Mouse (Mus musculus) forebrain, embryonic 15.5 days (tissue): ENCODE results near the gene Olfr1275. TPM values are rescaled to one million over a fixed set of nuclear protein-coding genes. Genes with fewer than 3 reads are reported as not detected.

ENCODE experiments used
- ATAC-seq: fragments of 200-750 bp; cut with Nextera tagmentation; replicated peaks from 2 replicates; pipeline ENCODE4 v1.8.0; 2017; ENCODE audit warnings: mild to moderate bottlenecking, moderate TSS enrichment, moderate library complexity
- H3K27ac ChIP-seq: fragments of 300-500 bp; sonication (generic); replicated peaks from 2 replicates; pipeline ENCODE4 v1.5.1; 2015; ENCODE audit warnings: mild to moderate bottlenecking, inconsistent platforms
- H3K27me3 ChIP-seq: fragments of 300-500 bp; sonication (generic); 2 replicates; pipeline ENCODE4 v1.6.1; 2015; ENCODE audit warnings: inconsistent platforms
- H3K36me3 ChIP-seq: fragments of 300-500 bp; sonication (generic); 2 replicates; pipeline ENCODE4 v1.6.1; 2015; ENCODE audit warnings: mild to moderate bottlenecking, inconsistent platforms
- H3K4me1 ChIP-seq: fragments of 300-500 bp; sonication (generic); 2 replicates; pipeline ENCODE4 v1.6.1; 2015; ENCODE audit warnings: inconsistent platforms
- H3K4me2 ChIP-seq: fragments of 300-500 bp; sonication (generic); replicated peaks from 2 replicates; pipeline ENCODE4 v1.6.1; 2015; ENCODE audit warnings: mild to moderate bottlenecking, inconsistent platforms
- H3K4me3 ChIP-seq: fragments of 300-500 bp; sonication (generic); 2 replicates; pipeline ENCODE4 v1.5.1; 2015; ENCODE audit warnings: mild to moderate bottlenecking, inconsistent platforms
- H3K9ac ChIP-seq: fragments of 300-500 bp; sonication (generic); replicated peaks from 2 replicates; pipeline ENCODE4 v1.6.1; 2015; ENCODE audit warnings: mild to moderate bottlenecking, inconsistent platforms
- H3K9me3 ChIP-seq: fragments of 300-500 bp; sonication (generic); 2 replicates; pipeline ENCODE4 v1.6.1; 2016; ENCODE audit warnings: inconsistent platforms
- WGBS: fragments of 180-500 bp; shearing (Covaris S2); methylation state at CpG from one replicate; pipeline ENCODE4 v1.1.7; 2015; ENCODE audit warnings: mixed read lengths; 5-methylcytosine and 5-hydroxymethylcytosine counted together
- polyA plus RNA-seq: library from polyadenylated mRNA; unstranded; fragments of >200 nt; fragmentation: Nextera tagmentation; extraction: Ambion mirVana; gene quantifications from 2 replicates; pipeline ENCODE4 v1.2.1, GENCODE M21; 2015

The Olfr1275 gene
- not detected in 2 replicates for polyA plus RNA-seq

GRCm38 (mm10) chr2:111235186-111235585 lies at the start of gene Olfr1275:
TSS of gene Olfr1275 (minus strand) at chr2:111235286.
- no peak within 1 kb of the TSS for H3K9ac ChIP-seq
- H3K4me2 ChIP-seq = no peak within 1 kb of the TSS
- H3K4me3 ChIP-seq = no peak within 1 kb of the TSS
- WGBS = 67% methylated on average over 1 of the region's 1 CpGs
- H3K4me1 ChIP-seq = no peaks in the 10 kb centered on the region
- no peak within 1 kb of the TSS for H3K27ac ChIP-seq
- no peak for ATAC-seq
- H3K36me3 ChIP-seq = no peaks in the 10 kb centered on the region
- H3K27me3 ChIP-seq = no peaks in the 10 kb centered on the region
- no peaks in the 10 kb centered on the region for H3K9me3 ChIP-seq

DNA sequence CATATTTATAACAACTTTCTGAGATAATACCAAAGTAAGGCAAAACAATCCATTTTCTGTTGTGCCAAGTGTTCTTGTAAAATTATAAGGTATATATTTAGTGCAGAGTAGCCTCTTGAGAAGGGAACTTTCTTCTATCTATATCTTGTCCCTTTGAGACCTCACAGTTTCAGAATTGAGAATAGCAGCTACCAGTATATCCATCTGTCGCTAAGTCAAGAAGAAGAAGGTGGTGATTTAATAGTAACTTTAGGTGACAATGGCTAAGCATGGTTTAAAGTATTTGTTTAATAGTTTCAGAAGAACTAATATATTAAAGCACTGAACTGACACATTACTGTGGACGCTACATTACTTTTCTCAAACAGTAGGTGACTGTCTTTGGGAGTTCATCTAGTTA lies 38.9 kb upstream of the Olfr1275 start, which contains the start of gene Olfr1277:
TSS of gene Olfr1277 (minus strand) at position 101 of the 400 bp plus-strand sequence.
- H3K36me3 ChIP-seq = no peaks in the 10 kb centered on the region
- no peaks in the 10 kb centered on the region for H3K9me3 ChIP-seq
- no peaks in the 10 kb centered on the region for H3K27me3 ChIP-seq
- H3K4me2 ChIP-seq = no peak within 1 kb of the TSS
- 86% methylated on average over 2 of the region's 2 CpGs for WGBS
- no peaks in the 10 kb centered on the region for H3K4me1 ChIP-seq
- H3K4me3 ChIP-seq = no peak within 1 kb of the TSS
- no peak within 1 kb of the TSS for H3K27ac ChIP-seq
- H3K9ac ChIP-seq = no peak within 1 kb of the TSS
- ATAC-seq = no peak

DNA sequence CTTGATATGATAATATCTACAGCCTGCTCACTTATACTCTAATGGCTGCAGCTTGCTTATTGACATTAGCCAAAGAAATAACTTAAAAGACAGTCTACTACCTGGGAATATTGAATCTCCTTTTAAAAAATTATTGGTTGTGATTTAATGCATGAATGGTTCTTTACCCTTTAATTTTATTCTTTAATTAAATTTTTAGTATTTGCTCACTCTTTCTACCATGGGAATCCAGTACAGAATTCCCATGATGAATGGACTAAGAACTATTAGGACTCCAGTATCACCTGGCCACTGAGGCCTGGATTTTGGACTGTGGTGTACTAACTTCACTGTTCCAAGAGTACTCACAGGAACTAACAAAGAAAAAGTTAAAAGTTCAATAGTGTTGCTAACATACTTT lies 19.1 kb upstream of the Olfr1275 start, which contains the start of gene Olfr1276:
TSS of gene Olfr1276 (plus strand) at position 301 of the 400 bp plus-strand sequence.
- Histone ChIP-seq H3K27ac (no peak within 1 kb of the TSS), H3K27me3 (no peaks in the 10 kb centered on the region), H3K4me1 (no peaks in the 10 kb centered on the region), H3K36me3 (no peaks in the 10 kb centered on the region), H3K9me3 (no peaks in the 10 kb centered on the region), H3K4me3 (no peak within 1 kb of the TSS), H3K9ac (no peak within 1 kb of the TSS), H3K4me2 (no peak within 1 kb of the TSS)
- ATAC-seq = no peak

GRCm38 (mm10) chr2:111229502-111229901 lies 5.6 kb downstream of the Olfr1275 start, which contains the start of gene 4930430A15Rik:
TSS of gene 4930430A15Rik (minus strand) at chr2:111229602.
- WGBS = 90% methylated on average over 6 of the region's 6 CpGs
- Histone ChIP-seq H3K27me3 (no peaks in the 10 kb centered on the region), H3K27ac (no peak within 1 kb of the TSS), H3K36me3 (no peaks in the 10 kb centered on the region), H3K4me2 (no peak within 1 kb of the TSS), H3K4me3 (no peak within 1 kb of the TSS), H3K4me1 (no peaks in the 10 kb centered on the region), H3K9me3 (no peaks in the 10 kb centered on the region), H3K9ac (no peak within 1 kb of the TSS)
- ATAC-seq = no peak

GRCm38 (mm10) chr2:111182068-111182467 lies 53.0 kb downstream of the Olfr1275 start:
- WGBS = 94% methylated on average over 11 of the region's 11 CpGs

More at GRCm38 (mm10) chr2:111182068-111182467, 53.0 kb downstream of the Olfr1275 start:
- Histone ChIP-seq H3K9ac (no peak overlapping the region), H3K4me2 (no peak overlapping the region), H3K27ac (no peak overlapping the region), H3K9me3 (no peaks in the 10 kb centered on the region), H3K36me3 (no peaks in the 10 kb centered on the region), H3K4me3 (no peak overlapping the region), H3K4me1 (no peaks in the 10 kb centered on the region), H3K27me3 (no peaks in the 10 kb centered on the region)
- no peak for ATAC-seq

Other genes with a start within 250 kb of the Olfr1275 start
- gene Gm13941, start 129.3 kb downstream of the Olfr1275 start, polyA plus RNA-seq = not detected in 2 replicates
- gene Gm15130, start 82.3 kb downstream of the Olfr1275 start, polyA plus RNA-seq = not detected in 2 replicates
- gene 4930430A15Rik, start 5.7 kb downstream of the Olfr1275 start, polyA plus RNA-seq = not detected in 2 replicates
- gene Olfr1276, start 19.2 kb upstream of the Olfr1275 start, polyA plus RNA-seq = not detected in 2 replicates
- not detected in 2 replicates for gene Olfr1277, start 38.8 kb upstream of the Olfr1275 start, polyA plus RNA-seq
- gene Olfr1278, start 54.9 kb upstream of the Olfr1275 start, polyA plus RNA-seq = not detected in 2 replicates
- gene Olfr1279, start 65.3 kb upstream of the Olfr1275 start, polyA plus RNA-seq = not detected in 2 replicates
- gene Olfr1280, start 78.7 kb upstream of the Olfr1275 start, polyA plus RNA-seq = not detected in 2 replicates
- gene Olfr1281, start 91.2 kb upstream of the Olfr1275 start, polyA plus RNA-seq = not detected in 2 replicates
- gene Olfr1282, start 100.8 kb upstream of the Olfr1275 start, polyA plus RNA-seq = not detected in 2 replicates
- not detected in 2 replicates for gene Olfr1283, start 131.5 kb upstream of the Olfr1275 start, polyA plus RNA-seq
- gene Olfr1284, start 140.2 kb upstream of the Olfr1275 start, polyA plus RNA-seq = not detected in 2 replicates
- not detected in 2 replicates for gene Olfr1286, start 187.8 kb upstream of the Olfr1275 start, polyA plus RNA-seq
- gene Olfr1287, start 213.9 kb upstream of the Olfr1275 start, polyA plus RNA-seq = not detected in 2 replicates
- gene Olfr1288, start 238.8 kb upstream of the Olfr1275 start, polyA plus RNA-seq = not detected in 2 replicates
- not detected in 2 replicates for gene Olfr1289, start 245.5 kb upstream of the Olfr1275 start, polyA plus RNA-seq